Mouse (Mus musculus): ENCODE data around the gene Elovl4. TPM values are rescaled to one million over a fixed set of nuclear protein-coding genes. Genes with fewer than 3 reads are reported as not detected.
A peak's percentile ranks its signal among the peaks of the same experiment; 100 is the strongest.

Elovl4 gene
- polyA plus RNA-seq, 2 experiments, result 15.7 to 71.6 TPM

DNA sequence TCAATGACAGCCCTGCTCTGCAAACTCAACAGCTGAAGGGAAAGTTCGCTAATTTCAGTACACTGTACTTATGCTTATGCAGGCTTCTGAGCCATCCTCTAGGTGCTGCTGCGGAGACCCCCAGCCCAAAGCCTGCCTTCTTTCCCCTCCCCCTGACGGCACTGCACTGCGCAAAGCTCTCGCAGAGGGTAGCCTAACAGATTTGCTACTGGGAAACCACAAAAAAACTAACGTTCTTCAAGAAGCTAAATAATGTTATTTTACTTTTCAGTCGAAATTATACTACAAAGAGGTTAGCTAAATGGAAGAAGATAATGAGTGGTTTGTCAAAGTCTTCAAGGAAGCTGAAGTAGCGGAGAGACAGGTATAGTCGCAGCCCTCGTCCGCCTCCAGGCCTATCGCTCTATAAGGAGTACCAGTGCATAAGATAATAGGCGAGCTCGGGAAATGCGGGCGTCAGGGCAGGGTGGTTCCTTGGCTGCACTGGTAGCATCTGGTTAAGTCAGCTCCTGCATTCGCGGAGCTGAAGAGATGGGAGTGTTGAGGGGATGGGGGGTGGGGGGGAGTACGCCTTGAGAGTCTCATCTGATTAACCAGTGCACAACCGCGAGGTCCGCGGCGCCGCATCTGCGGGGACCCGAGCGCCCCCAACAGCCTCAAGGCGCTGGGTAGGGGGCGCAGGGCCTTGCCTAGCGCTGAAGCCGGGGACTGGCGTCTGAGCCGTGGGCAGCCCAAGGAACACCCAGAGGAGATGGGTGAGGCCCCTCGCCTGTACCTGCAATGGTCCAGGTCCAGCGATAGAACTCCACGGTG is 707 bp downstream of the Elovl4 start:
- DNase-seq (ENCODE audit: low spot score), result peak; percentile 55
- TF ChIP-seq POLR2A (IDR thresholded peaks at IDR 0.05; ENCODE audit: borderline replicate concordance, extremely low read depth, insufficient read depth, insufficient read length), result no peak

DNA sequence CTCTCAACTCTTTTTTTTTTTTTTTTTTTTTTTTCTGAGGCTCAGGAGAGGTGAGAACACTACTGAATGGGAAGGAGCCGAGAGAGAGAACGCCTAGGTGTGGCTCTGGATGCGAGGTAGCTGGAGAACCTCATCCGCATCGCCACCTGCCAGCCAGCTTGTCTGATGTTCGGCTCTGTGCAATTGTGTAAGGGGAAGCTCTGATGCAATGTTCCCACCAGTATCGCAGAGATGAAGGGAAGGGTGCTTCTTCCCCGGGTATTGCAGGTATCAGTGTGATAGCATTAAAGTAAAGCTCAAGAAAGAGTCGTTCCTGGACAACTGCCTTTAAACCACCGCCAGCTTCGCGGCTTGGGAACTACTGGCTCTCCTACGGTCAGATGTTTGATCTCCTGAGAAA is 1.7 kb downstream of the Elovl4 start:
- no peak overlapping the region for H3K9ac ChIP-seq (ENCODE audit: low read depth, low read length, severe bottlenecking)
- DNase-seq (ENCODE audit: low spot score), result no peak

More for the DNA sequence above, 707 bp downstream of the Elovl4 start:
- peak overlapping the region; percentile 66 for H3K9ac ChIP-seq (ENCODE audit: low read depth, low read length, severe bottlenecking)
- H3K9me3 ChIP-seq (ENCODE audit: control insufficient read depth, low read length), result no peaks in the 10 kb centered on the region
- H3K27me3 ChIP-seq (ENCODE audit: control insufficient read depth, insufficient read depth, low read length), result no peaks in the 10 kb centered on the region
- H3K4me1 ChIP-seq (ENCODE audit: control insufficient read depth, insufficient read depth, low read length), result no peaks in the 10 kb centered on the region
- under 1% methylated on average over 37 of the region's 37 CpGs for WGBS
- ATAC-seq (ENCODE audit: low FRiP score, low read depth), result peak; percentile 82
- H3K4me3 ChIP-seq (replicated peaks; ENCODE audit: low read length), result peak overlapping the region; percentile 65
- no peak overlapping the region; the same call in 1 of the 2 replicates for H3K27ac ChIP-seq (replicated peaks; ENCODE audit: low read depth, low read length)
- H3K36me3 ChIP-seq (ENCODE audit: control insufficient read depth, insufficient read depth, low read length), result no peaks in the 10 kb centered on the region
- peak overlapping the region; percentile 90 for H3K4me2 ChIP-seq (replicated peaks; ENCODE audit: low read depth, low read length, severe bottlenecking)

DNA sequence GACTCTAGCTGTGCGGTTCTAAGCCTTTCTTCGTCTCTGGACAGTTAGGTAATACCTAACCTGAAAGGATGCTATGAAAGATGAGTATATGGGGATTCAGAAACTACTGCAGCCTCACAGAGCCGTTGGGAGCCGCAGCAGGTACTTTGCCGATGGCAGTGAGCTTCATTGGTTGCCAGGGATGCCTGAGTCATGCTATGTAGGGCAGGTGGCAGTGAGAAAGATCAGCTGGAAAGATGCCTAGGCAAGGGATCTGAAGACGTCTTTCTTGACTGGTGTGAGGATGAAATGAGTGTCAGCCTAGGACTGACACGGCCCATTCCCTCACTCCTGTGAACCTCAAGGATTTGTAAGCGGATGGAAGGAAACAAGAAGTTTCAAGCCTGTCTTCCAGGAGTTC is 8.2 kb downstream of the Elovl4 start:
- no peak overlapping the region for H3K9ac ChIP-seq (ENCODE audit: low read depth, low read length, severe bottlenecking)
- ATAC-seq (ENCODE audit: low FRiP score, low read depth) (no peak), DNase-seq (ENCODE audit: low spot score) (no peak)
- no peaks in the 10 kb centered on the region for H3K9me3 ChIP-seq (ENCODE audit: control insufficient read depth, low read length)
- H3K36me3 ChIP-seq (ENCODE audit: control insufficient read depth, insufficient read depth, low read length), result no peaks in the 10 kb centered on the region
- no peaks in the 10 kb centered on the region for H3K4me1 ChIP-seq (ENCODE audit: control insufficient read depth, insufficient read depth, low read length)
- H3K27ac ChIP-seq (replicated peaks; ENCODE audit: low read depth, low read length), result no peak overlapping the region
- H3K4me2 ChIP-seq (replicated peaks; ENCODE audit: low read depth, low read length, severe bottlenecking), result no peak overlapping the region
- H3K4me3 ChIP-seq (replicated peaks; ENCODE audit: low read length), result no peak overlapping the region
- no peaks in the 10 kb centered on the region for H3K27me3 ChIP-seq (ENCODE audit: control insufficient read depth, insufficient read depth, low read length)
- WGBS, result 85% methylated on average over 8 of the region's 8 CpGs
- TF ChIP-seq POLR2A (IDR thresholded peaks at IDR 0.05; ENCODE audit: borderline replicate concordance, extremely low read depth, insufficient read depth, insufficient read length), result no peak

More for the DNA sequence above, 1.7 kb downstream of the Elovl4 start:
- 55% methylated on average over 13 of the region's 13 CpGs for WGBS
- ATAC-seq (ENCODE audit: low FRiP score, low read depth), result no peak
- no peaks in the 10 kb centered on the region for H3K27me3 ChIP-seq (ENCODE audit: control insufficient read depth, insufficient read depth, low read length)
- H3K4me1 ChIP-seq (ENCODE audit: control insufficient read depth, insufficient read depth, low read length), result no peaks in the 10 kb centered on the region
- H3K4me2 ChIP-seq (replicated peaks; ENCODE audit: low read depth, low read length, severe bottlenecking), result peak overlapping the region; percentile 90; the same call in 1 of the 2 replicates
- TF ChIP-seq POLR2A (IDR thresholded peaks at IDR 0.05; ENCODE audit: borderline replicate concordance, extremely low read depth, insufficient read depth, insufficient read length), result no peak
- H3K9me3 ChIP-seq (ENCODE audit: control insufficient read depth, low read length), result no peaks in the 10 kb centered on the region
- peak overlapping the region; percentile 65 for H3K4me3 ChIP-seq (replicated peaks; ENCODE audit: low read length)
- no peak overlapping the region for H3K27ac ChIP-seq (replicated peaks; ENCODE audit: low read depth, low read length)
- H3K36me3 ChIP-seq (ENCODE audit: control insufficient read depth, insufficient read depth, low read length), result no peaks in the 10 kb centered on the region

DNA sequence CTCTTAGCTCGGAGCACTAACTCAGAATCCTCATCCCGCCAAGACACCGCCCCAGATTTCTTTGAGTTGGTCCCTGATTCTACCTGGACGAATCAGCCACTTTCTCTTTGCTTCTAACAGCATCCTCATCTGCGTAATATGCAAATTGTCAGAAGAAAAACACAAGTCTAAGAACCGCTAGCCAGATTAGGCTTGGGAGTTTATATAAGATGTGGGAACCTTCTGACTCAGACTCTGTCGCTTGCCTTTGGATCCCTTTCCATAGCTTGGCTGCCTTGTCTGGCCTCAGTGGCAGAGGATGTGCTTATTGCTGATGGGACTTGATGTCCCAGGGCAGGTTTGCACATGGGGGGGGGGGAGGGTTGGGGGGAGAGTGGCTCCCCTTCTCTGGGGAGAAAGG is 9.2 kb downstream of the Elovl4 start:
- Histone ChIP-seq H3K4me1 (ENCODE audit: control insufficient read depth, insufficient read depth, low read length) (no peaks in the 10 kb centered on the region), H3K36me3 (ENCODE audit: control insufficient read depth, insufficient read depth, low read length) (no peaks in the 10 kb centered on the region), H3K27me3 (ENCODE audit: control insufficient read depth, insufficient read depth, low read length) (no peaks in the 10 kb centered on the region), H3K4me2 (replicated peaks; ENCODE audit: low read depth, low read length, severe bottlenecking) (no peak overlapping the region), H3K9me3 (ENCODE audit: control insufficient read depth, low read length) (no peaks in the 10 kb centered on the region), H3K4me3 (replicated peaks; ENCODE audit: low read length) (no peak overlapping the region), H3K9ac (ENCODE audit: low read depth, low read length, severe bottlenecking) (no peak overlapping the region), H3K27ac (replicated peaks; ENCODE audit: low read depth, low read length) (no peak overlapping the region)
- no peak for DNase-seq (ENCODE audit: low spot score)
- TF ChIP-seq POLR2A (IDR thresholded peaks at IDR 0.05; ENCODE audit: borderline replicate concordance, extremely low read depth, insufficient read depth, insufficient read length), result no peak
- no peak for ATAC-seq (ENCODE audit: low FRiP score, low read depth)
- WGBS, result 92% methylated on average over 7 of the region's 7 CpGs

DNA sequence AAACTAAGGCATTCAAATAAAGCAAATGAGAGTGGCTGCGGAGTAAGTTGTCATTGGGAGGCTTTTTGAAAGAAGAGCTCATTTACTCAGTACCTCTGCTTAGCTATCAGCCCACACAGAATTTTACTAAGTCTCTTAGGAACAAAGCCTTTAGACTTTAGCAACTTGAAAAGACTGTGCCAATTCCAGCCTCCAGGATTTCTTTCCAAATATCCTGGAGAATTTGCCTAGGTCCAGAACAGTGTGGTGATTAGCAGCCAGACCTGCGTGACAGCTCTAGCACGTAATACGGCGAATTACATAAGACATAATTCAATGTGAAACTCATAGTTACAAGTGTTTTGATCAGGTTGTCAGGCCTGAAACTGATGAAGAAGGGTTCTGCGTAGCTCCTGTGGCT is 16.8 kb downstream of the Elovl4 start:
- H3K27ac ChIP-seq (replicated peaks; ENCODE audit: low read depth, low read length), result no peak overlapping the region
- no peak overlapping the region for H3K9ac ChIP-seq (ENCODE audit: low read depth, low read length, severe bottlenecking)
- no peak for TF ChIP-seq POLR2A (IDR thresholded peaks at IDR 0.05; ENCODE audit: borderline replicate concordance, extremely low read depth, insufficient read depth, insufficient read length)
- ATAC-seq (ENCODE audit: low FRiP score, low read depth), result no peak
- H3K4me2 ChIP-seq (replicated peaks; ENCODE audit: low read depth, low read length, severe bottlenecking), result no peak overlapping the region
- no peak overlapping the region for H3K4me3 ChIP-seq (replicated peaks; ENCODE audit: low read length)
- no peaks in the 10 kb centered on the region for H3K9me3 ChIP-seq (ENCODE audit: control insufficient read depth, low read length)
- H3K4me1 ChIP-seq (ENCODE audit: control insufficient read depth, insufficient read depth, low read length), result no peaks in the 10 kb centered on the region
- H3K36me3 ChIP-seq (ENCODE audit: control insufficient read depth, insufficient read depth, low read length), result no peaks in the 10 kb centered on the region; the same call in 1 of the 2 replicates
- H3K27me3 ChIP-seq (ENCODE audit: control insufficient read depth, insufficient read depth, low read length), result no peaks in the 10 kb centered on the region
- 88% methylated on average over 6 of the region's 6 CpGs for WGBS
- no peak for DNase-seq (ENCODE audit: low spot score)
